Mouse (Mus musculus) heart, adult 2 months (tissue): ENCODE results near the gene Stxbp5.

Experiments
- CTCF ChIP-seq: fragments of 200-600 bp; IDR thresholded peaks from 2 replicates; pipeline ENCODE4 v1.8.1; 2022; ENCODE audit warnings: antibody characterized with exemption, mild to moderate bottlenecking, moderate library complexity
- POLR2A ChIP-seq: fragments of 200-500 bp; IDR thresholded peaks from 2 replicates; pipeline ENCODE4 v1.6.1; 2011; ENCODE audit warnings: mild to moderate bottlenecking, low read depth, low read length, control low read depth; ENCODE audit not compliant: insufficient read depth

GRCm38 (mm10) chr10:9760264-9760663 is 140.6 kb downstream of the Stxbp5 start:
- TF ChIP-seq POLR2A (no peak), CTCF (no peak)
